In the genomic region with DNA sequence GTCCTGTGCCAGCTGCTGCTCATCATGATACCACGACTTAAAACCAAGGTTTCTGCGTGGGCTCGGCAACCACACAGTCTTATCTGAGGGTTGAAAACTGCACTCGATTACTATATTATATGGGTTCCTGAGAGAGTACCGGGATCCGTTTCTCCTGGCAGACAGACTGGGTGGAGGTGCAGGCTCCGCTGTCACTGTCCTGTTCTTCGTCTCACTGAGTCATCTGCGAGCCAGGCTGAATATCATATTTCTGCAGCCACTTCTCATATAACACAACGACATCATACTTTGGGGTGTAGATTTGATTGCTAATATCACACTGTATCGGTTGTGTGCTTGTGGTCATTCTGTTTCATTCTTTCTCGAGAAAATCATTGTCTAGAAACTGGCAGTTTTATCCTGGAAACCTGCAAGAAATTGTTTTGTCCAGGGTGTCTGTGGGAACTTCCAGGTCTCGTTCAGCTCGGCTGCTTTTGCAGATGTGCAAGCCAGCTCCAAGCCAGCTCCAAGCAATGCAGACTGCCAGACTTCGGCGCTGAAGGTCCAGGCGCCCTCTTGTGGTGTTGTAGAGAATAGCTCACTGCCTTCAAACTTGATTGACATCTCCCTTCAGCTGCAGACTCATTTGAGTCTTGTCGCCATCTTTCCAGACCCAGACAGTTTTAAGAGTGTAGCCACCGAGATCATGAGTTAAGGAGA, we compare ENCODE assay signal across 8 mouse cellular contexts.
DNase-seq lines count a peak whose midpoint lies in the region; ATAC-seq and TF ChIP-seq lines count a peak whose summit lies in the region.

No protein-coding gene starts in this region.

- intact Hi-C loops in gastrocnemius, postnatal 36 days (cut with DNase I) = no loop called here

- no peak overlapping the region for H3K27ac ChIP-seq in intestine, embryonic 14.5 days (ENCODE audit: low read depth)
- H3K27ac ChIP-seq in intestine, embryonic 15.5 days = no peak overlapping the region
- no peak overlapping the region for H3K27ac ChIP-seq in ES-E14 (ENCODE audit: insufficient read depth, low read depth, low read length, poor library complexity, severe bottlenecking)
- no peak overlapping the region for H3K27ac ChIP-seq in midbrain, embryonic 11.5 days (ENCODE audit: low read depth, low read length)

- no peak overlapping the region for H3K4me3 ChIP-seq in intestine, embryonic 14.5 days (ENCODE audit: low read depth, low read length)
- no peak overlapping the region for H3K4me3 ChIP-seq in intestine, embryonic 15.5 days (replicated peaks)
- no peak overlapping the region for H3K4me3 ChIP-seq in ES-E14 (ENCODE audit: insufficient read depth in 1 of 2, low read depth in 1 of 2, low read length in 2 of 2, poor library complexity in 1 of 2, severe bottlenecking in 1 of 2)
- no peak overlapping the region for H3K4me3 ChIP-seq in midbrain, embryonic 11.5 days (ENCODE audit: low read depth, low read length)

- ATAC-seq in intestine, embryonic 14.5 days (replicated peaks; ENCODE audit: low FRiP score, low TSS enrichment, low read depth) = no peak
- no peak for ATAC-seq in intestine, embryonic 15.5 days
- ATAC-seq in midbrain, embryonic 11.5 days (ENCODE audit: low FRiP score) = 0 out of 2 replicates have a peak, but pooled peaks have one; percentile 22

- H3K9me3 ChIP-seq in intestine, embryonic 14.5 days (ENCODE audit: control insufficient read depth, low read length) = no peaks in the 10 kb centered on the region
- H3K9me3 ChIP-seq in intestine, embryonic 15.5 days = no peaks in the 10 kb centered on the region
- H3K9me3 ChIP-seq in ES-E14 (ENCODE audit: control insufficient read depth, insufficient read depth, low read depth, low read length) = no peaks in the 10 kb centered on the region
- no peaks in the 10 kb centered on the region for H3K9me3 ChIP-seq in midbrain, embryonic 11.5 days (ENCODE audit: control insufficient read depth, low read length)

- no peaks in the 10 kb centered on the region for H3K27me3 ChIP-seq in intestine, embryonic 14.5 days (replicated peaks; ENCODE audit: control insufficient read depth, insufficient read depth, low read length)
- H3K27me3 ChIP-seq in intestine, embryonic 15.5 days (replicated peaks) = no peaks in the 10 kb centered on the region
- no peaks in the 10 kb centered on the region for H3K27me3 ChIP-seq in midbrain, embryonic 11.5 days (ENCODE audit: control insufficient read depth, insufficient read depth, low read length)

- in situ Hi-C loops in ES-E14 (cut with MboI; ENCODE audit: low sequenced_read_pairs in 2 of 2, unreplicated experiment in 2 of 2) = loop anchor here (5.0 to 10.0 kb wide), 3 partner anchors 152 to 317 kb away; no protein-coding TSS in a partner anchor

- no peaks in the 10 kb centered on the region for H3K36me3 ChIP-seq in intestine, embryonic 14.5 days (ENCODE audit: control insufficient read depth, insufficient read depth, low read length)
- no peaks in the 10 kb centered on the region for H3K36me3 ChIP-seq in intestine, embryonic 15.5 days
- H3K36me3 ChIP-seq in ES-E14 (ENCODE audit: control insufficient read depth, insufficient read depth, low read length, poor library complexity, severe bottlenecking) = no peaks in the 10 kb centered on the region; the same call in 1 of the 2 replicates
- no peaks in the 10 kb centered on the region for H3K36me3 ChIP-seq in midbrain, embryonic 11.5 days (ENCODE audit: control insufficient read depth, insufficient read depth, low read length)

- H3K4me2 ChIP-seq in intestine, embryonic 14.5 days (ENCODE audit: low read length) = no peak overlapping the region; the same call in 1 of the 2 replicates
- H3K4me2 ChIP-seq in intestine, embryonic 15.5 days (replicated peaks) = no peak overlapping the region
- H3K4me2 ChIP-seq in midbrain, embryonic 11.5 days = no peak overlapping the region

- DNase-seq in intestine, embryonic 14.5 days (ENCODE audit: low spot score) = peak; percentile 67
- peak; percentile 51 for DNase-seq in ES-E14 (ENCODE audit: low read depth, low spot score)
- peak; percentile 32 to 41 for DNase-seq in cerebellum, postnatal 36 days
- peak; percentile 31 to 56 for DNase-seq in gastrocnemius, postnatal 36 days
- DNase-seq in layer of hippocampus, postnatal 14 days (ENCODE audit: low spot score in 2 of 2) = peak; percentile 46 to 71
- DNase-seq in midbrain, embryonic 11.5 days (ENCODE audit: low spot score, missing footprints) = peak; percentile 91
- peak; percentile 61 for DNase-seq in thymus, postnatal 14 days

- H3K9ac ChIP-seq in intestine, embryonic 14.5 days (ENCODE audit: low read length) = no peak overlapping the region
- no peak overlapping the region for H3K9ac ChIP-seq in intestine, embryonic 15.5 days
- H3K9ac ChIP-seq in ES-E14 (ENCODE audit: insufficient read depth, low read depth, low read length, poor library complexity, severe bottlenecking) = no peak overlapping the region
- H3K9ac ChIP-seq in midbrain, embryonic 11.5 days (ENCODE audit: low read length) = no peak overlapping the region

- H3K4me1 ChIP-seq in intestine, embryonic 14.5 days (replicated peaks; ENCODE audit: control insufficient read depth, insufficient read depth, low read length) = 0 out of 2 replicates have a peak, but pooled peaks cover 9% of the 10 kb centered on the region
- H3K4me1 ChIP-seq in intestine, embryonic 15.5 days (replicated peaks) = no peaks in the 10 kb centered on the region; the same call in 1 of the 2 replicates
- peaks cover 0 to 4% of the 10 kb centered on the region in 2 experiments; a peak in 1 of 4 replicates for H3K4me1 ChIP-seq in ES-E14 (ENCODE audit: control insufficient read depth in 2 of 2, insufficient read depth in 2 of 2, low read length in 2 of 2, poor library complexity in 1 of 2)
- H3K4me1 ChIP-seq in midbrain, embryonic 11.5 days (ENCODE audit: control insufficient read depth, insufficient read depth, low read length) = no peaks in the 10 kb centered on the region

- WGBS in intestine, embryonic 14.5 days = 33% methylated on average over 19 of the region's 19 CpGs
- 36% methylated on average over 19 of the region's 19 CpGs for WGBS in intestine, embryonic 15.5 days
- WGBS in midbrain, embryonic 11.5 days = 60% methylated on average over 19 of the region's 19 CpGs

TF ChIP-seq in ES-E14, 5 proteins besides CTCF, POLR2A, EP300 and RAD21:
- no peak for TF ChIP-seq ZNF384 (IDR thresholded peaks at IDR 0.05; ENCODE audit: low read depth, low read length)
- TF ChIP-seq ZC3H11A (IDR thresholded peaks at IDR 0.05; ENCODE audit: borderline replicate concordance, low read depth, low read length) = peak; percentile 31; the same call in 1 of the 2 replicates

Comparison
In these comparisons a context has a peak if more than half of its experiments do, and no peak if none do; other contexts are left out.
1. DNase-seq: peak in every context shown above with its lines; median percentile 91 in midbrain, embryonic 11.5 days; 67 in intestine, embryonic 14.5 days; 61 in thymus, postnatal 14 days; 58 in layer of hippocampus, postnatal 14 days; 51 in ES-E14; 44 in gastrocnemius, postnatal 36 days; 36 in cerebellum, postnatal 36 days.